Mouse (Mus musculus) liver, embryonic 14.5 days (tissue): ENCODE measurements around the gene Abhd8.

Experiments
- CTCF ChIP-seq: IDR thresholded peaks from 2 replicates; pipeline ENCODE4 v1.5.1; 2016; ENCODE audit warnings: antibody characterized with exemption, low read depth, control low read depth
- EP300 ChIP-seq: IDR thresholded peaks from 2 replicates; pipeline ENCODE4 v1.6.1; 2016; ENCODE audit warnings: antibody characterized with exemption, low read depth

GRCm38 (mm10) chr8:71495039-71495438 is 31.6 kb upstream of the Abhd8 start:
- TF ChIP-seq CTCF (peak; percentile 89), EP300 (no peak)
